ENCODE assay signal across 35 mouse cellular contexts in the genomic region with DNA sequence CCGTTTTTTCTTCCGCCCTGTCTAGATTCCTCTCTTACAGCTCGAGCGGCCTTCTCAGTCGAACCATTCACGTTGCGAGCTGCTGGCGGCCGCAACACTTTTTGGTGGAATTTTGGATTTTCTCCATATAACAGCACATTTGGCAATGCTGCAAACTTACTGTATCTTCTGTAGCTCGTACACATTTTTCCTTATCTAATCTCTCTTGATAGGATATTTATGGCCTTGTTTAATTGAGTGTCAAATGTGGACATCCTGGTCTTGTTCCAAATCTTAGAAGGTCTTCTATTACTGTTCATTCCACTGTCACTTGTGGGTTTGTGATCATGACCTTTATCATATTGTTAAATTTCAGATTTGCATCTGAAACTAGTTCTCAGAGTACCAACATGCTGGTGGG.
"Had no signal": no experiment of that assay in that cellular context is flagged by ENCODE, and none has a peak within 500 bp of the region (broad histone marks: within the 10 kb centered on the region; RNA-seq: fewer than 3 reads in every experiment).

No protein-coding gene starts in this region.

- H3K9me3 ChIP-seq: heart, embryonic 10.5 days; heart, embryonic 12.5 days; heart, embryonic 13.5 days; heart, embryonic 15.5 days; hindbrain, embryonic 10.5 days; hindbrain, embryonic 12.5 days; hindbrain, embryonic 13.5 days; hindbrain, embryonic 15.5 days; intestine, embryonic 15.5 days; kidney, embryonic 15.5 days had no signal

- H3K9ac ChIP-seq: heart, embryonic 12.5 days; heart, embryonic 13.5 days; heart, embryonic 15.5 days; hindbrain, embryonic 12.5 days; hindbrain, embryonic 13.5 days; hindbrain, embryonic 14.5 days; hindbrain, embryonic 15.5 days; intestine, embryonic 15.5 days; kidney, embryonic 15.5 days had no signal

- H3K36me3 ChIP-seq: heart, embryonic 10.5 days; heart, embryonic 12.5 days; heart, embryonic 13.5 days; heart, embryonic 15.5 days; hindbrain, embryonic 10.5 days; hindbrain, embryonic 12.5 days; hindbrain, embryonic 13.5 days; hindbrain, embryonic 15.5 days; intestine, embryonic 15.5 days; kidney, embryonic 15.5 days had no signal

- H3K4me1 ChIP-seq: heart, embryonic 10.5 days; heart, embryonic 12.5 days; heart, embryonic 13.5 days; heart, embryonic 15.5 days; hindbrain, embryonic 10.5 days; hindbrain, embryonic 12.5 days; hindbrain, embryonic 13.5 days; hindbrain, embryonic 15.5 days; intestine, embryonic 15.5 days; kidney, embryonic 15.5 days had no signal

- ATAC-seq: hindbrain, embryonic 16.5 days; hindbrain, postnatal 0 days; inflammation-experienced regulatory T-cells, adult 6 months; intestine, embryonic 15.5 days; intestine, embryonic 16.5 days; intestine, postnatal 0 days had no signal

- H3K27ac ChIP-seq: heart, embryonic 10.5 days; heart, embryonic 13.5 days; heart, embryonic 15.5 days; hindbrain, embryonic 10.5 days; hindbrain, embryonic 12.5 days; hindbrain, embryonic 13.5 days; hindbrain, embryonic 14.5 days; hindbrain, embryonic 15.5 days; hindbrain, postnatal 0 days; intestine, embryonic 15.5 days; kidney, embryonic 15.5 days; kidney, postnatal 0 days; layer of hippocampus, adult 2 months had no signal

- H3K4me3 ChIP-seq: heart, embryonic 10.5 days; heart, embryonic 12.5 days; heart, embryonic 13.5 days; heart, embryonic 15.5 days; hindbrain, embryonic 10.5 days; hindbrain, embryonic 12.5 days; hindbrain, embryonic 13.5 days; hindbrain, embryonic 15.5 days; intestine, embryonic 15.5 days; kidney, embryonic 15.5 days; layer of hippocampus, adult 2 months had no signal

- H3K27me3 ChIP-seq: heart, embryonic 12.5 days; heart, embryonic 13.5 days; heart, embryonic 15.5 days; hindbrain, embryonic 12.5 days; hindbrain, embryonic 13.5 days; hindbrain, embryonic 15.5 days; intestine, embryonic 15.5 days; kidney, embryonic 15.5 days had no signal

- DNase-seq: heart, postnatal 10 days; heart, postnatal 14 days; heart, postnatal 36 days; heart, postnatal 4 days; kidney, adult 11 months; kidney, adult 18-20 months; kidney, adult 2 months; kidney, adult 8-10 months; kidney, adult 9 months; kidney, postnatal 10 days; kidney, postnatal 14 days; kidney, postnatal 25 days; kidney, postnatal 36 days; kidney, postnatal 4 days; layer of hippocampus, adult 9-11 months; layer of hippocampus, postnatal 36 days had no signal

- H3K4me2 ChIP-seq: heart, embryonic 11.5 days; heart, embryonic 12.5 days; heart, embryonic 13.5 days; heart, embryonic 15.5 days; hindbrain, embryonic 12.5 days; hindbrain, embryonic 13.5 days; hindbrain, embryonic 14.5 days; hindbrain, embryonic 15.5 days; intestine, embryonic 15.5 days; kidney, embryonic 15.5 days had no signal
